ENCODE assay signal across 17 mouse cellular contexts in genomic region chr10:9210646-9211045, GRCm38 (mm10).
DNase-seq lines count a peak whose midpoint lies in the region; ATAC-seq and TF ChIP-seq lines count a peak whose summit lies in the region.
"Had no signal": no experiment of that assay in that cellular context is flagged by ENCODE, and none has a peak within 500 bp of the region (broad histone marks: within the 10 kb centered on the region; RNA-seq: fewer than 3 reads in every experiment).

No protein-coding gene starts in this region.

- 16% methylated on average over 2 of the region's 2 CpGs for WGBS in forebrain, embryonic 14.5 days
- WGBS in forebrain, embryonic 12.5 days, result 13% methylated on average over 2 of the region's 2 CpGs
- WGBS in heart, postnatal 0 days, result 22% methylated on average over 2 of the region's 2 CpGs
- 5% methylated on average over 2 of the region's 2 CpGs for WGBS in stomach, embryonic 14.5 days
- 11% methylated on average over 2 of the region's 2 CpGs for WGBS in stomach, postnatal 0 days

- H3K36me3 ChIP-seq in forebrain, embryonic 14.5 days (ENCODE audit: control insufficient read depth, insufficient read depth, low read length), result no peaks in the 10 kb centered on the region
- H3K36me3 ChIP-seq in forebrain, embryonic 12.5 days (replicated peaks), result no peaks in the 10 kb centered on the region
- H3K36me3 ChIP-seq in heart, postnatal 0 days (replicated peaks; ENCODE audit: control insufficient read depth, insufficient read depth, low read length), result no peaks in the 10 kb centered on the region
- no peaks in the 10 kb centered on the region for H3K36me3 ChIP-seq in stomach, embryonic 14.5 days (ENCODE audit: control insufficient read depth, insufficient read depth, low read length)
- no peaks in the 10 kb centered on the region for H3K36me3 ChIP-seq in stomach, postnatal 0 days (ENCODE audit: control insufficient read depth, insufficient read depth, low read length)
- H3K36me3 ChIP-seq: hindbrain, embryonic 10.5 days; liver, embryonic 13.5 days had no signal

- no peak overlapping the region for H3K9ac ChIP-seq in forebrain, embryonic 14.5 days (ENCODE audit: low read length)
- no peak overlapping the region for H3K9ac ChIP-seq in forebrain, embryonic 12.5 days
- H3K9ac ChIP-seq in heart, postnatal 0 days (replicated peaks; ENCODE audit: low read depth, low read length), result no peak overlapping the region
- no peak overlapping the region for H3K9ac ChIP-seq in stomach, embryonic 14.5 days (replicated peaks; ENCODE audit: low read depth, low read length)
- H3K9ac ChIP-seq in stomach, postnatal 0 days (ENCODE audit: low read length), result no peak overlapping the region
- H3K9ac ChIP-seq: liver, embryonic 13.5 days had no signal

- intact Hi-C loops in heart, postnatal 36 days (cut with DNase I), result no loop called here

- H3K9me3 ChIP-seq in forebrain, embryonic 14.5 days (replicated peaks; ENCODE audit: control insufficient read depth, low read length), result no peaks in the 10 kb centered on the region
- no peaks in the 10 kb centered on the region for H3K9me3 ChIP-seq in forebrain, embryonic 12.5 days
- no peaks in the 10 kb centered on the region for H3K9me3 ChIP-seq in heart, postnatal 0 days (replicated peaks; ENCODE audit: control insufficient read depth, low read length)
- no peaks in the 10 kb centered on the region for H3K9me3 ChIP-seq in stomach, embryonic 14.5 days (ENCODE audit: control insufficient read depth, low read depth, low read length)
- no peaks in the 10 kb centered on the region for H3K9me3 ChIP-seq in stomach, postnatal 0 days (ENCODE audit: control insufficient read depth, low read length)
- H3K9me3 ChIP-seq: hindbrain, embryonic 10.5 days; liver, embryonic 13.5 days had no signal

- H3K4me1 ChIP-seq in forebrain, embryonic 14.5 days (ENCODE audit: control insufficient read depth, insufficient read depth, low read length), result no peaks in the 10 kb centered on the region
- H3K4me1 ChIP-seq in forebrain, embryonic 12.5 days, result peaks cover 9% of the 10 kb centered on the region
- 0 out of 2 replicates have a peak, but pooled peaks cover 9% of the 10 kb centered on the region for H3K4me1 ChIP-seq in heart, postnatal 0 days (ENCODE audit: control insufficient read depth, insufficient read depth)
- H3K4me1 ChIP-seq in stomach, embryonic 14.5 days (ENCODE audit: control insufficient read depth, insufficient read depth, low read length), result no peaks in the 10 kb centered on the region
- H3K4me1 ChIP-seq in stomach, postnatal 0 days (replicated peaks; ENCODE audit: control insufficient read depth, insufficient read depth), result no peaks in the 10 kb centered on the region
- H3K4me1 ChIP-seq: liver, embryonic 13.5 days had no signal

- H3K27me3 ChIP-seq in forebrain, embryonic 14.5 days (replicated peaks; ENCODE audit: control insufficient read depth, insufficient read depth, low read length), result no peaks in the 10 kb centered on the region
- H3K27me3 ChIP-seq in forebrain, embryonic 12.5 days, result no peaks in the 10 kb centered on the region
- H3K27me3 ChIP-seq in heart, postnatal 0 days (ENCODE audit: control insufficient read depth, insufficient read depth, low read length), result no peaks in the 10 kb centered on the region
- no peaks in the 10 kb centered on the region for H3K27me3 ChIP-seq in stomach, embryonic 14.5 days (ENCODE audit: control insufficient read depth, insufficient read depth, low read length)
- no peaks in the 10 kb centered on the region for H3K27me3 ChIP-seq in stomach, postnatal 0 days (ENCODE audit: control insufficient read depth, insufficient read depth, low read length)
- H3K27me3 ChIP-seq: liver, embryonic 13.5 days had no signal

- no peak for TF ChIP-seq EP300 in heart, postnatal 0 days (IDR thresholded peaks at IDR 0.05; ENCODE audit: low read depth)
- no peak for TF ChIP-seq EP300 in stomach, postnatal 0 days (optimal IDR thresholded peaks at IDR 0.05)

- no peak overlapping the region for H3K4me3 ChIP-seq in forebrain, embryonic 14.5 days (ENCODE audit: low read depth, low read length)
- H3K4me3 ChIP-seq in forebrain, embryonic 12.5 days (replicated peaks), result no peak overlapping the region
- H3K4me3 ChIP-seq in heart, postnatal 0 days (ENCODE audit: low read depth, low read length), result no peak overlapping the region
- H3K4me3 ChIP-seq in stomach, embryonic 14.5 days (ENCODE audit: low read depth, low read length), result no peak overlapping the region
- no peak overlapping the region for H3K4me3 ChIP-seq in stomach, postnatal 0 days (ENCODE audit: low read depth, low read length)
- H3K4me3 ChIP-seq: hindbrain, embryonic 10.5 days; liver, embryonic 13.5 days; myocyte had no signal

- H3K27ac ChIP-seq in forebrain, embryonic 14.5 days (ENCODE audit: low read depth, low read length), result no peak overlapping the region
- no peak overlapping the region for H3K27ac ChIP-seq in forebrain, embryonic 12.5 days
- peak overlapping the region; percentile 48 for H3K27ac ChIP-seq in heart, postnatal 0 days (ENCODE audit: low read depth)
- H3K27ac ChIP-seq in stomach, embryonic 14.5 days (ENCODE audit: low read length), result no peak overlapping the region
- no peak overlapping the region for H3K27ac ChIP-seq in stomach, postnatal 0 days (replicated peaks)
- H3K27ac ChIP-seq: hindbrain, embryonic 10.5 days; liver, embryonic 13.5 days had no signal

- ATAC-seq in forebrain, embryonic 14.5 days, result peak; percentile 18; the same call in 1 of the 2 replicates
- ATAC-seq in forebrain, embryonic 12.5 days (ENCODE audit: low FRiP score), result no peak
- ATAC-seq in heart, postnatal 0 days (ENCODE audit: insufficient read depth, low read depth), result no peak; the same call in 1 of the 2 replicates
- 0 out of 2 replicates have a peak, but pooled peaks have one; percentile 28 for ATAC-seq in stomach, embryonic 14.5 days (ENCODE audit: insufficient number of reproducible peaks, insufficient read depth, low FRiP score, low read depth)
- ATAC-seq in stomach, postnatal 0 days (ENCODE audit: low FRiP score, low TSS enrichment), result no peak

- no peak for TF ChIP-seq CTCF in heart, postnatal 0 days (IDR thresholded peaks at IDR 0.05; ENCODE audit: low read depth)
- no peak for TF ChIP-seq CTCF in stomach, postnatal 0 days (IDR thresholded peaks at IDR 0.05; ENCODE audit: low read depth)

- no peak for DNase-seq in forebrain, embryonic 14.5 days (ENCODE audit: low spot score)
- no peak for DNase-seq in heart, postnatal 0 days (ENCODE audit: low spot score)
- DNase-seq in heart, postnatal 36 days, result no peak
- DNase-seq in stomach, postnatal 0 days (ENCODE audit: low spot score), result no peak
- no peak for DNase-seq in cerebellum, postnatal 36 days
- DNase-seq in spleen, adult 12 weeks (ENCODE audit: low spot score), result no peak
- DNase-seq: adrenal gland, adult 8-10 months; cerebellum, postnatal 14 days; kidney, adult 11 months; liver, embryonic 13.5 days; lung, postnatal 4 days; retina, postnatal 1 day; thymus, postnatal 14 days had no signal

- H3K4me2 ChIP-seq in forebrain, embryonic 14.5 days (ENCODE audit: low read length), result no peak overlapping the region
- H3K4me2 ChIP-seq in forebrain, embryonic 12.5 days, result no peak overlapping the region
- H3K4me2 ChIP-seq in heart, postnatal 0 days (ENCODE audit: low read depth, low read length), result no peak overlapping the region
- H3K4me2 ChIP-seq in stomach, embryonic 14.5 days (replicated peaks; ENCODE audit: low read depth, low read length), result no peak overlapping the region
- no peak overlapping the region for H3K4me2 ChIP-seq in stomach, postnatal 0 days (replicated peaks; ENCODE audit: low read depth)
- H3K4me2 ChIP-seq: liver, embryonic 13.5 days had no signal

Comparison
In these comparisons a context has a peak if more than half of its experiments do, and no peak if none do; other contexts are left out.
1. ATAC-seq: peak in forebrain, embryonic 14.5 days (single experiment) and stomach, embryonic 14.5 days (single experiment); none in forebrain, embryonic 12.5 days (single experiment), heart, postnatal 0 days (single experiment) and stomach, postnatal 0 days (single experiment).